Mouse (Mus musculus) myocyte (in vitro differentiated cells): ENCODE data around the gene Myo9a.

ENCODE experiments used
- CEBPB ChIP-seq: IDR thresholded peaks from 2 replicates; pipeline ENCODE4 v1.6.1; 2011; ENCODE audit warnings: mild to moderate bottlenecking, moderate library complexity; ENCODE audit not compliant: poor library complexity, insufficient read depth, severe bottlenecking
- E2F4 ChIP-seq: IDR thresholded peaks from one replicate; pipeline ENCODE4 v1.6.1; 2011; ENCODE audit warnings: mild to moderate bottlenecking, control low read depth, moderate library complexity; ENCODE audit not compliant: insufficient read depth
- MAX ChIP-seq: IDR thresholded peaks from one replicate; pipeline ENCODE4 v1.6.1; 2011; ENCODE audit warnings: low read depth, mild to moderate bottlenecking, control low read depth
- MYOG ChIP-seq, 3 experiments: IDR thresholded peaks; one replicate each; pipeline ENCODE4 v1.6.1; 2011; ENCODE audit warnings: control low read depth in 2 of 3, low read depth in 2 of 3, mild to moderate bottlenecking in 2 of 3; ENCODE audit not compliant: insufficient read length in 2 of 3, control insufficient read depth in 1 of 3, insufficient read depth in 1 of 3
- POLR2A ChIP-seq: IDR thresholded peaks from one replicate; pipeline ENCODE4 v1.6.1; 2011; ENCODE audit warnings: low read depth, mild to moderate bottlenecking, control low read depth, moderate library complexity; ENCODE audit not compliant: insufficient read length
- POLR2AphosphoS2 ChIP-seq: IDR thresholded peaks from one replicate; pipeline ENCODE4 v1.6.1; 2011; ENCODE audit warnings: low read depth, control low read depth; ENCODE audit not compliant: insufficient read length
- REST ChIP-seq: IDR thresholded peaks from one replicate; pipeline ENCODE4 v1.6.1; 2011; ENCODE audit warnings: mild to moderate bottlenecking, control low read depth, moderate library complexity; ENCODE audit not compliant: insufficient read depth, insufficient read length
- SRF ChIP-seq: IDR thresholded peaks from one replicate; pipeline ENCODE4 v1.6.1; 2011; ENCODE audit warnings: low read depth; ENCODE audit not compliant: control insufficient read depth, insufficient read length
- TCF12 ChIP-seq: IDR thresholded peaks from one replicate; pipeline ENCODE4 v1.6.1; 2011; ENCODE audit warnings: mild to moderate bottlenecking, control low read depth; ENCODE audit not compliant: poor library complexity, insufficient read depth, severe bottlenecking
- TCF3 ChIP-seq: IDR thresholded peaks from one replicate; pipeline ENCODE4 v1.6.1; 2011; ENCODE audit warnings: low read depth, control low read depth; ENCODE audit not compliant: insufficient read length
- USF1 ChIP-seq: IDR thresholded peaks from one replicate; pipeline ENCODE4 v1.6.1; 2011; ENCODE audit warnings: low read depth, mild to moderate bottlenecking, control low read depth, moderate library complexity

DNA sequence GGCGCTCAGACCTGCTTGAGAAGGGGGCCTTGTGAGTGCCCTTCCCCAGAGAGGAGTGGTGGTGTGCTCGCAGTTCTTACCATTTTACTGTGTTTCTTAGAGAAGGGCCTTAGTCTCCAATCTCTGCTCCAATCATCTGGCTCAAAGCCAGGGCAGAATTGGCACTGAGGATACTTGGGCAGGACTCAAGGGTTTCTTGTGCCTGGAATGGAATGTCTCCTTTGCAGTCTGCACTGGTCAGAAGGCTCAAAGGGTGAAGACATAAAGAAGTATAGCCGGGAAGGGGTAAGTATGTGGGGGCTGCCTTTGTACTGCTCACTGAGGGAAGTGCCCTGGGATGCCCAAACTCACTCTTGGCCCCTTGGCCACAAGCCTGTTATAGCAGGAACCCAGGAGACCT, 41.5 kb upstream of the Myo9a start:
- TF ChIP-seq MYOG (IDR thresholded peaks at IDR 0.05; ENCODE audit: control insufficient read depth in 1 of 3, insufficient read depth in 1 of 3, insufficient read length in 2 of 3, low read depth in 2 of 3) (no peak), POLR2AphosphoS2 (no peak), TCF12 (no peak), POLR2A (no peak), USF1 (no peak), CEBPB (no peak), MAX (no peak), TCF3 (no peak), E2F4 (no peak), REST (no peak), SRF (no peak)
